Mouse (Mus musculus): Measurements from ENCODE around the gene Mgmt.

DNA sequence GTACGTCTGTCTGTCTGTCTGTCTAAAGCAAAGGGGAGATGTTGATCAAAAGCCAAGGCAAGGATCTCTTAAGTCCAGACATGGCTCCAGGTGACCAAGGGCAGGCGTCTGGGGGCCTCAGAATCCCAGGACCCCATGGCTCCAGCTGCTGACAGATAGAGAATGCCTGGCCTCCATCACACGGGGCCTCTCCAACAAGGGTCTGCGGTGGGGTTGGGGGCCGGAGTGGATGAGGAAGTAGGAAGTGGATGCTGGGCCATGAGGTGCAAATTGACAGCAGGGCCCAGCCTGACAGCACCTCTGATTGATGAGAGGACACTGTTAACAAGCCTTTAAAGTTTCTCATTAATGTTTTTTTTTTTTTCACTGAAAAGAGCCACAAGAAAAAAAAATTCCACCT lies 237.5 kb downstream of the Mgmt start:
- TF ChIP-seq CTCF (IDR thresholded peaks at IDR 0.05; ENCODE audit: extremely low read depth, insufficient read depth, insufficient read length, insufficient replicate concordance) (no peak), POLR2A (IDR thresholded peaks at IDR 0.05; ENCODE audit: low read depth, low read length) (no peak)
